Mouse (Mus musculus) activated CD4-positive, CD25-positive, alpha-beta regulatory T cell, adult 9 weeks (primary cell): Measurements from ENCODE around the gene Kcnt1. TPM values are rescaled to one million over a fixed set of nuclear protein-coding genes. Genes with fewer than 3 reads are reported as not detected.

ENCODE experiments used
- polyA plus RNA-seq: library from polyadenylated mRNA; unstranded; fragments of 100-300 nt; shearing (Covaris generic); gene quantifications from one replicate; pipeline ENCODE4 v1.2.1, GENCODE M21; 2017

Kcnt1 gene
- polyA plus RNA-seq, result 0.26 TPM

DNA sequence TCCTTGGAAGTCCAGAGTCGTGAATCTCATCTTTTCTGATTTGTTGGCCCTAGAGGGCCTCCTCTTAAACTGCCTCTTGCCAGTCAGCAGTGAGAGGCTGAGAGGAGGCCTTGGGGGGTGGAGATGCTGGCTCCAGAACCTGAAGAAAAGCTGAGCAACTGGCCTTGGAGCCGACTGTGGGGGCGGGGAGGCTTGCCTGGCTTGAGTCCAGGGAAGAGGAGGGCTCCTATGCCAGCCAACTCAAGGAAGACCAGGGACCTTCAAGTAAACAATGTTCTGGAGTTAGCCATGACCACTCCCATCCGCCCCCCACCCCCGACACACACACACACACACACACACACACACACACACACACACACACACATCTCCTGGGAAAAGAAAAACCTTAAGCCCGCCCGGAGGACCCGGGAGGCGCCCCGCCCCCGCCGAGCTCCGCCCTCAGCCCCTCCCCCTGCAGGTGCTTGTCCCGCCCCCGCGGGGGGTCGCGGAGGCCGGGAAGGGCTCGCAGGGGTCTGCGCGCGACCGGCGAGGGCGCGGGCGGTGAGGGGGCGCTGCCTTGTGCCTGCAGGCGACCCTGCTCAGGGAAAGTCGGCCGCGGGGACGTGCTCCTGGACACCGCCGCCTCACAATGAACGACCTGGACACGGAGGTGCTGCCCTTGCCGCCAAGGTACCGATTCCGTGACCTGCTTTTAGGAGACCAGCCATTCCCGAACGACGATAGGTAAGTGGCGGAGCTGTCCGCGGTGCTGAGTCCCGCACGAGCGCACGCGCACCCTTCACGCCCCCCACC is at the start of gene Kcnt1:
Gene Kcnt1 (plus strand): TSS at position 398 of the 795 bp plus-strand sequence.

DNA sequence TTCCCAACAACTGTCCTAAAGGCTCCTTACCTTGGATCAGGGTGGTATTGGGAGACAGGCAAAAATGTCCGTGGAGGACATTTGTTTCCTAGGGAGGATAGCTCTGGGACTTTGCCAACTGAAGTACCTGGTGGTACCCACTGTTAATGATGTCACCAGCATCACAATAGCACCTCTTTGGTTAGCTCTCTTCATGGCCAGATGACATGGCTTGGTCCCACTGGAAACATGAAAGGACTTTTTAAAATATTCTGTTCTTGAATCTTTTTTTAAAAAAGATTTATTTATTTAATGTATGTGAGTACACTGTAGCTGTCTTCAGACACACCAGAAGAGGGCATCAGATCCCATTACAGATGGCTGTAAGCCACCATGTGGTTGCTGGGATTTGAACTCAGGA is 47.8 kb upstream of the Kcnt1 start, which contains the start of gene Glt6d1:
Gene Glt6d1 (minus strand): TSS at position 101 of the 400 bp plus-strand sequence.

GRCm38 (mm10) chr2:25822806-25823205 is 40.7 kb upstream of the Kcnt1 start, which contains the start of gene Lcn9:
Lcn9 (plus strand) TSS chr2:25823153.

DNA sequence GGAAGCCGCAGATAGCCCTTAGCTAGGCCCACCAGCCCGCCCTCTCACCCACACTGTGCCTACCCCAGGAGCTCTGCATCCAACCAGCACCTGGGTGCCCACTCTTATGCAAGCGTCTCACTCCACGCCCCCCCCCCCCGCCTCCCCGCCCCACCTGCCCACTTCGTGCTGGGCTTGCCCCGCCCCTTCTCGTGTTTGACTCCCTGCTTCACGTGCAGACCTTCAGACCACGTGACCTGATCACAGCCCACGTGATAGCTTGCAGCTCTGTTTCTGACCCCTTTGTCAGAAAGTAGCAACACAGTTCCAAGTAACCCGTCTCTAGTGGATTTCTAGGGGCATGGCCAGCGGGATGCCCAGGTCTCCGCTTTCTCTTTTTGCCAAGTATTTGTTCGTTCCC is 16.3 kb upstream of the Kcnt1 start, which contains the start of gene Sohlh1:
Gene Sohlh1 (minus strand): TSS at position 23 of the 400 bp plus-strand sequence.

Other genes with a start within 250 kb of the Kcnt1 start
- gene Ccdc183, start 246.1 kb upstream of the Kcnt1 start, polyA plus RNA-seq, result not detected
- 1.5 TPM for gene Tmem141, start 241.7 kb upstream of the Kcnt1 start, polyA plus RNA-seq
- gene Fcna, start 235.7 kb upstream of the Kcnt1 start, polyA plus RNA-seq, result 6.2 TPM
- gene Lcn8, start 210.6 kb upstream of the Kcnt1 start, polyA plus RNA-seq, result not detected
- gene Lcn5, start 205.8 kb upstream of the Kcnt1 start, polyA plus RNA-seq, result not detected
- gene Lcn6, start 186.9 kb upstream of the Kcnt1 start, polyA plus RNA-seq, result not detected
- not detected for gene Lcn10, start 181.0 kb upstream of the Kcnt1 start, polyA plus RNA-seq
- gene Obp2a, start 163.7 kb upstream of the Kcnt1 start, polyA plus RNA-seq, result 1.1 TPM
- gene Bmyc, start 157.0 kb upstream of the Kcnt1 start, polyA plus RNA-seq, result 166 TPM
- not detected for gene Obp2b, start 126.7 kb upstream of the Kcnt1 start, polyA plus RNA-seq
- gene Lcn3, start 98.2 kb upstream of the Kcnt1 start, polyA plus RNA-seq, result not detected
- not detected for gene Lcn11, start 86.7 kb upstream of the Kcnt1 start, polyA plus RNA-seq
- not detected for gene Gm13539, start 81.5 kb upstream of the Kcnt1 start, polyA plus RNA-seq
- not detected for gene Glt6d1, start 47.9 kb upstream of the Kcnt1 start, polyA plus RNA-seq
- not detected for gene Lcn9, start 40.6 kb upstream of the Kcnt1 start, polyA plus RNA-seq
- 0.35 TPM for gene Sohlh1, start 16.5 kb upstream of the Kcnt1 start, polyA plus RNA-seq
- gene Camsap1, start 119.5 kb downstream of the Kcnt1 start, polyA plus RNA-seq, result 6.0 TPM
- gene Ubac1, start 158.0 kb downstream of the Kcnt1 start, polyA plus RNA-seq, result 27.4 TPM